Mouse (Mus musculus) adipocyte (in vitro differentiated cells): ENCODE data around the gene Lrfn2.

Source experiments
- DNase-seq: peaks from one replicate; pipeline ENCODE4 v3.0.0-alpha.2; 2016; ENCODE audit warnings: low spot score

Lrfn2 gene

GRCm38 (mm10) chr17:48963740-48964139 is 31.6 kb downstream of the Lrfn2 start:
- no peak for DNase-seq

GRCm38 (mm10) chr17:48968304-48968703 is 36.1 kb downstream of the Lrfn2 start:
- DNase-seq: no peak

GRCm38 (mm10) chr17:48971296-48971695 is 39.1 kb downstream of the Lrfn2 start:
- no peak for DNase-seq

- no peak for DNase-seq
These were observed 40.7 kb downstream of the Lrfn2 start for GRCm38 (mm10) chr17:48972866-48973265.

GRCm38 (mm10) chr17:48973394-48973793 is 41.2 kb downstream of the Lrfn2 start:
- no peak for DNase-seq

GRCm38 (mm10) chr17:48975055-48975454 is 42.9 kb downstream of the Lrfn2 start:
- no peak for DNase-seq

- no peak for DNase-seq
These were observed 44.4 kb downstream of the Lrfn2 start for GRCm38 (mm10) chr17:48976611-48977022.

- no peak for DNase-seq
These were observed 63.2 kb downstream of the Lrfn2 start for GRCm38 (mm10) chr17:48995256-48995993.

GRCm38 (mm10) chr17:48999463-49000227 is 67.5 kb downstream of the Lrfn2 start:
- DNase-seq: no peak

- no peak for DNase-seq
These were observed 77.3 kb downstream of the Lrfn2 start for GRCm38 (mm10) chr17:49009384-49010073.

- no peak for DNase-seq
These were observed 81.9 kb downstream of the Lrfn2 start for GRCm38 (mm10) chr17:49013876-49014600.

- no peak for DNase-seq
These were observed 83.2 kb downstream of the Lrfn2 start for GRCm38 (mm10) chr17:49015368-49015767.

- no peak for DNase-seq
These were observed 84.0 kb downstream of the Lrfn2 start for GRCm38 (mm10) chr17:49016229-49016628.

GRCm38 (mm10) chr17:49017438-49018415 is 85.5 kb downstream of the Lrfn2 start:
- DNase-seq: no peak

- no peak for DNase-seq
These were observed 86.8 kb downstream of the Lrfn2 start for GRCm38 (mm10) chr17:49018774-49019488.

GRCm38 (mm10) chr17:49029556-49030268 is 97.5 kb downstream of the Lrfn2 start:
- no peak for DNase-seq

- no peak for DNase-seq
These were observed 98.1 kb downstream of the Lrfn2 start for GRCm38 (mm10) chr17:49030269-49030615.

- no peak for DNase-seq
These were observed 98.7 kb downstream of the Lrfn2 start for GRCm38 (mm10) chr17:49030841-49031240.

- DNase-seq: no peak
These were observed 99.6 kb downstream of the Lrfn2 start for GRCm38 (mm10) chr17:49031790-49032189.

- no peak for DNase-seq
These were observed 101.1 kb downstream of the Lrfn2 start for GRCm38 (mm10) chr17:49033276-49033675.
